Mouse (Mus musculus): ENCODE results near the gene Gm19426.

The Gm19426 gene

GRCm38 (mm10) chr2:84743561-84743960, at the start of gene Gm19426:
Gm19426 (minus strand) TSS chr2:84743655.
- DNase-seq (ENCODE audit: low spot score), result no peak

GRCm38 (mm10) chr2:84793154-84793553, 49.7 kb upstream of the Gm19426 start:
- DNase-seq (ENCODE audit: low spot score), result no peak

- no peak for DNase-seq (ENCODE audit: low spot score)
These were observed 49.1 kb upstream of the Gm19426 start for GRCm38 (mm10) chr2:84792516-84792915.

GRCm38 (mm10) chr2:84790418-84790817, 47.0 kb upstream of the Gm19426 start:
- DNase-seq (ENCODE audit: low spot score), result no peak

- DNase-seq (ENCODE audit: low spot score), result no peak
These were observed 44.9 kb upstream of the Gm19426 start for GRCm38 (mm10) chr2:84788316-84788715.

GRCm38 (mm10) chr2:84783840-84784566, 40.5 kb upstream of the Gm19426 start:
- no peak for DNase-seq (ENCODE audit: low spot score)

GRCm38 (mm10) chr2:84783315-84783714, 39.9 kb upstream of the Gm19426 start:
- DNase-seq (ENCODE audit: low spot score), result no peak

- DNase-seq (ENCODE audit: low spot score), result no peak
These were observed 35.8 kb upstream of the Gm19426 start for GRCm38 (mm10) chr2:84779210-84779609.

- DNase-seq (ENCODE audit: low spot score), result no peak
These were observed 34.3 kb upstream of the Gm19426 start for GRCm38 (mm10) chr2:84777706-84778105.

- DNase-seq (ENCODE audit: low spot score), result no peak
These were observed 32.2 kb upstream of the Gm19426 start for GRCm38 (mm10) chr2:84775665-84776064.

- DNase-seq (ENCODE audit: low spot score), result no peak
These were observed 31.8 kb upstream of the Gm19426 start, which contains the start of gene Serping1 for GRCm38 (mm10) chr2:84775241-84775640. Serping1 (minus strand) TSS chr2:84775444.

GRCm38 (mm10) chr2:84774751-84775150, 31.3 kb upstream of the Gm19426 start:
- no peak for DNase-seq (ENCODE audit: low spot score)

- DNase-seq (ENCODE audit: low spot score), result no peak
These were observed 29.7 kb upstream of the Gm19426 start for GRCm38 (mm10) chr2:84773195-84773594.

- DNase-seq (ENCODE audit: low spot score), result no peak
These were observed 29.0 kb upstream of the Gm19426 start for GRCm38 (mm10) chr2:84772454-84772853.

- DNase-seq (ENCODE audit: low spot score), result no peak
These were observed 27.0 kb upstream of the Gm19426 start for GRCm38 (mm10) chr2:84770501-84770900.

GRCm38 (mm10) chr2:84762818-84763217, 19.4 kb upstream of the Gm19426 start:
- DNase-seq (ENCODE audit: low spot score), result no peak

- no peak for DNase-seq (ENCODE audit: low spot score)
These were observed 18.8 kb upstream of the Gm19426 start for GRCm38 (mm10) chr2:84762295-84762694.

- DNase-seq (ENCODE audit: low spot score), result no peak
These were observed 18.4 kb upstream of the Gm19426 start for GRCm38 (mm10) chr2:84761840-84762239.

GRCm38 (mm10) chr2:84761309-84761708, 17.9 kb upstream of the Gm19426 start:
- DNase-seq (ENCODE audit: low spot score), result no peak

GRCm38 (mm10) chr2:84760777-84761176, 17.3 kb upstream of the Gm19426 start:
- no peak for DNase-seq (ENCODE audit: low spot score)

- no peak for DNase-seq (ENCODE audit: low spot score)
These were observed 15.2 kb upstream of the Gm19426 start for GRCm38 (mm10) chr2:84758542-84759127.

GRCm38 (mm10) chr2:84757026-84757682, 13.7 kb upstream of the Gm19426 start:
- DNase-seq (ENCODE audit: low spot score), result no peak

GRCm38 (mm10) chr2:84756245-84756644, 12.8 kb upstream of the Gm19426 start:
- DNase-seq (ENCODE audit: low spot score), result no peak

Measured in spleen, adult 12 weeks (tissue).